In the genomic region with DNA sequence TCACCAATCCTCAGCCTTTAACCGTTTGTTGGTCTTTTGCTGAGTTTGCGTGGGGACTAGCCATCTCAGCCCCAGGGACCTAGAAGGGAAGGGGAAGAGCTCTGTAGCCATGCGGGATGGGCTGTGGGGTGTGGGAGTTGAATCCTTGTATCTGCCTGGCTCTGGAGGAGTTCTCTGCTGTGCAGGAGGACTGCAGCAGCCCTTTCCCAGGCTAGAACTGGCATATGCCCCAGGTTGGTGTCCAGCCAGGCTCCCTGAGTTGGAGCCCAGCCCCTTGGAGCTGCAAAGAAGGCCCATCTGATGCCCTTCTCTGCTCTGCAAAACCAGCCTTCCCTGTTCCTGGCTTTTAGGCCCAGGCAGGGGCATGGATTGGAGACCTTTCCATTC, we compare ENCODE assay signal across 8 mouse cellular contexts. TPM values are rescaled to one million over a fixed set of nuclear protein-coding genes. Genes with fewer than 3 reads are reported as not detected.
DNase-seq lines count a peak whose midpoint lies in the region; ATAC-seq lines count a peak whose summit lies in the region.

No protein-coding gene starts in this region.

- no peaks in the 10 kb centered on the region for H3K9me3 ChIP-seq in kidney, embryonic 16.5 days (ENCODE audit: low read length)
- H3K9me3 ChIP-seq in heart, embryonic 10.5 days, result no peaks in the 10 kb centered on the region
- H3K9me3 ChIP-seq in liver, embryonic 16.5 days (replicated peaks; ENCODE audit: control insufficient read depth, low read length), result no peaks in the 10 kb centered on the region

- no peaks in the 10 kb centered on the region for H3K36me3 ChIP-seq in kidney, embryonic 16.5 days (ENCODE audit: insufficient read depth, low read length)
- no peaks in the 10 kb centered on the region for H3K36me3 ChIP-seq in heart, embryonic 10.5 days
- H3K36me3 ChIP-seq in liver, embryonic 16.5 days (ENCODE audit: control insufficient read depth, insufficient read depth), result no peaks in the 10 kb centered on the region

- peak overlapping the region; percentile 63 for H3K4me2 ChIP-seq in kidney, embryonic 16.5 days (replicated peaks; ENCODE audit: low read depth, low read length)
- 0 out of 2 replicates have a peak overlapping the region, but pooled peaks have one; percentile 64 for H3K4me2 ChIP-seq in liver, embryonic 16.5 days (ENCODE audit: low read depth, low read length)

- no peak overlapping the region for H3K27ac ChIP-seq in kidney, embryonic 16.5 days (ENCODE audit: low read length)
- no peak overlapping the region for H3K27ac ChIP-seq in heart, embryonic 10.5 days
- H3K27ac ChIP-seq in liver, embryonic 16.5 days (ENCODE audit: low read length), result no peak overlapping the region

- no peak for DNase-seq in kidney, postnatal 25 days
- peak; percentile 74 for DNase-seq in cerebellum, adult 11 months
- DNase-seq in heart, embryonic 10.5 days (ENCODE audit: low spot score), result no peak
- DNase-seq in thymus, postnatal 14 days, result no peak
- DNase-seq in T-cell, adult 2 months (ENCODE audit: low spot score), result no peak
- DNase-seq in spleen, adult 18-20 months, result no peak

- H3K27me3 ChIP-seq in kidney, embryonic 16.5 days (ENCODE audit: insufficient read depth, low read length), result peaks cover 56% of the 10 kb centered on the region
- H3K27me3 ChIP-seq in heart, embryonic 10.5 days (ENCODE audit: insufficient read depth, poor library complexity, severe bottlenecking), result peaks cover 97% of the 10 kb centered on the region
- peaks cover 74% of the 10 kb centered on the region for H3K27me3 ChIP-seq in liver, embryonic 16.5 days (ENCODE audit: control insufficient read depth, insufficient read depth, low read depth, low read length)

- H3K9ac ChIP-seq in kidney, embryonic 16.5 days (replicated peaks; ENCODE audit: low read length), result peak overlapping the region; percentile 43
- H3K9ac ChIP-seq in liver, embryonic 16.5 days (ENCODE audit: low read depth, low read length), result no peak overlapping the region

- peak overlapping the region; percentile 43 for H3K4me3 ChIP-seq in kidney, embryonic 16.5 days (ENCODE audit: low read length)
- peak overlapping the region; percentile 55 for H3K4me3 ChIP-seq in heart, embryonic 10.5 days
- H3K4me3 ChIP-seq in liver, embryonic 16.5 days (ENCODE audit: low read depth, low read length), result no peak overlapping the region

- WGBS in kidney, embryonic 16.5 days, result 41% methylated on average over 3 of the region's 3 CpGs
- 25% methylated on average over 3 of the region's 3 CpGs for WGBS in heart, embryonic 10.5 days
- 23% methylated on average over 3 of the region's 3 CpGs for WGBS in liver, embryonic 16.5 days (ENCODE audit: insufficient replicate concordance)

- ATAC-seq in kidney, embryonic 16.5 days (ENCODE audit: low FRiP score, low TSS enrichment), result no peak
- ATAC-seq in liver, embryonic 16.5 days (ENCODE audit: low read depth), result no peak

- H3K4me1 ChIP-seq in kidney, embryonic 16.5 days (ENCODE audit: insufficient read depth, low read length), result peaks cover 20% of the 10 kb centered on the region
- peaks cover 26% of the 10 kb centered on the region for H3K4me1 ChIP-seq in heart, embryonic 10.5 days
- H3K4me1 ChIP-seq in liver, embryonic 16.5 days (ENCODE audit: control insufficient read depth, low read depth, low read length), result peaks cover 8% of the 10 kb centered on the region

RNA-seq across cellular contexts. Expression of a gene that starts 0.9 kb away (rescaled TPM):
- polyA plus RNA-seq in kidney, embryonic 16.5 days (2015; fragmentation: Nextera tagmentation; extraction: Ambion mirVana), result 5.5 and 6.4 TPM in 2 replicates
- polyA plus RNA-seq in heart, embryonic 10.5 days (2016; fragmentation: Nextera tagmentation; extraction: Ambion mirVana), result not detected in 2 replicates
- 0.54 and 1.0 TPM in 2 replicates for polyA plus RNA-seq in liver, embryonic 16.5 days (2015; fragmentation: Nextera tagmentation; extraction: Ambion mirVana)

RNA-seq across cellular contexts. Expression of a gene that starts 2.6 kb away (rescaled TPM):
- polyA plus RNA-seq in kidney, embryonic 16.5 days (2015; fragmentation: Nextera tagmentation; extraction: Ambion mirVana), result 52.4 and 58.3 TPM in 2 replicates
- polyA plus RNA-seq in heart, embryonic 10.5 days (2016; fragmentation: Nextera tagmentation; extraction: Ambion mirVana), result 14.6 and 16.5 TPM in 2 replicates
- 4.7 and 4.8 TPM in 2 replicates for polyA plus RNA-seq in liver, embryonic 16.5 days (2015; fragmentation: Nextera tagmentation; extraction: Ambion mirVana)

RNA-seq across cellular contexts. Expression of a gene that starts 24.5 kb away (rescaled TPM):
- 39.3 and 41.2 TPM in 2 replicates for polyA plus RNA-seq in kidney, embryonic 16.5 days (2015; fragmentation: Nextera tagmentation; extraction: Ambion mirVana)
- polyA plus RNA-seq in heart, embryonic 10.5 days (2016; fragmentation: Nextera tagmentation; extraction: Ambion mirVana), result 26.8 and 31.8 TPM in 2 replicates
- 14.7 and 16.2 TPM in 2 replicates for polyA plus RNA-seq in liver, embryonic 16.5 days (2015; fragmentation: Nextera tagmentation; extraction: Ambion mirVana)

RNA-seq across cellular contexts. Expression of a gene that starts 26.5 kb away (rescaled TPM):
- not detected in 2 replicates for polyA plus RNA-seq in kidney, embryonic 16.5 days (2015; fragmentation: Nextera tagmentation; extraction: Ambion mirVana)
- polyA plus RNA-seq in heart, embryonic 10.5 days (2016; fragmentation: Nextera tagmentation; extraction: Ambion mirVana), result not detected in 2 replicates
- 0.96 and 1.2 TPM in 2 replicates for polyA plus RNA-seq in liver, embryonic 16.5 days (2015; fragmentation: Nextera tagmentation; extraction: Ambion mirVana)

RNA-seq across cellular contexts. Expression of a gene that starts 31.1 kb away (rescaled TPM):
- 38.9 and 49.2 TPM in 2 replicates for polyA plus RNA-seq in kidney, embryonic 16.5 days (2015; fragmentation: Nextera tagmentation; extraction: Ambion mirVana)
- polyA plus RNA-seq in heart, embryonic 10.5 days (2016; fragmentation: Nextera tagmentation; extraction: Ambion mirVana), result 9.5 and 12.7 TPM in 2 replicates
- polyA plus RNA-seq in liver, embryonic 16.5 days (2015; fragmentation: Nextera tagmentation; extraction: Ambion mirVana), result 12.6 and 14.0 TPM in 2 replicates
